Mouse (Mus musculus) left cerebral cortex, adult 11 months (tissue): ENCODE measurements at regions not wholly inside any gene's neighbourhood (a gene's known extent, or its start where the extent isn't known, plus 50 kb on each side); places are given as distances from the start of the nearest gene placed in this dataset.
A peak's percentile ranks its signal among the peaks of the same experiment; 100 is the strongest.
"Not testable (repeated sequence)": the region's sequence is repeated elsewhere in the genome, so short reads cannot be mapped to it uniquely, and the experiment has no call there.

ENCODE experiments used
- DNase-seq: peaks from one replicate; pipeline ENCODE4 v3.0.0; 2022; ENCODE audit warnings: low spot score

GRCm38 (mm10) chr14:82895448-82895847, 1547.9 kb upstream of the Pcdh17 start:
- not testable (repeated sequence) for DNase-seq

- DNase-seq = peak; percentile 6
Measured at GRCm38 (mm10) chr14:82898841-82899240, 1544.5 kb upstream of the Pcdh17 start.
